Mouse (Mus musculus): ENCODE data around the gene Ppme1. TPM values are rescaled to one million over a fixed set of nuclear protein-coding genes. Genes with fewer than 3 reads are reported as not detected.

Ppme1 gene
- polyA plus RNA-seq (2021; fragmentation: Nextera tagmentation), result 224 and 243 TPM in 2 replicates
- long read RNA-seq, experiment 1, transcript Ppme1-201 (14 exons, 2,772 nt), result major isoform, 1,153 of 1,284 reads
- long read RNA-seq, experiment 1, transcript Ppme1-203 (5 exons, 942 nt), result minor isoform, 6 of 1,284 reads
- long read RNA-seq, experiment 1, partial matches to known transcripts, result 57 of 1,284 reads
- long read RNA-seq, experiment 1, other reads (novel, unspliced or antisense), result 68 of 1,284 reads
- long read RNA-seq, experiment 2, transcript Ppme1-201 (14 exons, 2,772 nt), result major isoform, 195 of 305 reads
- long read RNA-seq, experiment 2, partial matches to known transcripts, result 41 of 305 reads
- long read RNA-seq, experiment 2, other reads (novel, unspliced or antisense), result 66 of 305 reads

GRCm38 (mm10) chr7:100371495-100372451, at the start of gene Ppme1, which contains the start of gene C2cd3:
TSS of gene Ppme1 (minus strand) at chr7:100372307.
TSS of gene C2cd3 (plus strand) at chr7:100372233.

GRCm38 (mm10) chr7:100285383-100285782, 86.7 kb downstream of the Ppme1 start, which contains the start of gene P4ha3:
TSS of gene P4ha3 (plus strand) at chr7:100285520.

Other genes with a start within 250 kb of the Ppme1 start
- gene Lipt2, start 213.0 kb downstream of the Ppme1 start, polyA plus RNA-seq (2021; fragmentation: Nextera tagmentation), result 12.5 and 14.5 TPM in 2 replicates
- 0.34 and 0.53 TPM in 2 replicates for gene Kcne3, start 195.8 kb downstream of the Ppme1 start, polyA plus RNA-seq (2021; fragmentation: Nextera tagmentation)
- 31.4 and 44.0 TPM in 2 replicates for gene Pgm2l1, start 144.9 kb downstream of the Ppme1 start, polyA plus RNA-seq (2021; fragmentation: Nextera tagmentation)
- 1.7 and 3.8 TPM in 2 replicates for gene P4ha3, start 86.8 kb downstream of the Ppme1 start, polyA plus RNA-seq (2021; fragmentation: Nextera tagmentation)
- gene C2cd3, start 74 bp downstream of the Ppme1 start, polyA plus RNA-seq (2021; fragmentation: Nextera tagmentation), result 5.7 and 6.4 TPM in 2 replicates
- gene Ucp3, start 100.7 kb upstream of the Ppme1 start, polyA plus RNA-seq (2021; fragmentation: Nextera tagmentation), result 0.59 and 1.4 TPM in 2 replicates
- 15.7 and 20.0 TPM in 2 replicates for gene Ucp2, start 121.0 kb upstream of the Ppme1 start, polyA plus RNA-seq (2021; fragmentation: Nextera tagmentation)
- gene Dnajb13, start 142.7 kb upstream of the Ppme1 start, polyA plus RNA-seq (2021; fragmentation: Nextera tagmentation), result 0.99 and 1.2 TPM in 2 replicates
- gene Coa4, start 164.8 kb upstream of the Ppme1 start, polyA plus RNA-seq (2021; fragmentation: Nextera tagmentation), result 16.8 and 22.9 TPM in 2 replicates
- gene Rab6a, start 235.1 kb upstream of the Ppme1 start, polyA plus RNA-seq (2021; fragmentation: Nextera tagmentation), result 317 and 365 TPM in 2 replicates
- 126 and 135 TPM in 2 replicates for gene Mrpl48, start 236.0 kb upstream of the Ppme1 start, polyA plus RNA-seq (2021; fragmentation: Nextera tagmentation)